Mouse (Mus musculus) neural tube, embryonic 13.5 days (tissue): ENCODE results near the gene C130050O18Rik. TPM values are rescaled to one million over a fixed set of nuclear protein-coding genes. Genes with fewer than 3 reads are reported as not detected.
A peak's percentile ranks its signal among the peaks of the same experiment; 100 is the strongest.

Source experiments
- ATAC-seq: fragments of 200-750 bp; cut with Nextera tagmentation; 2 replicates; pipeline ENCODE4 v1.8.0; 2017; ENCODE audit warnings: low read depth, mild to moderate bottlenecking, moderate TSS enrichment, moderate library complexity
- H3K27ac ChIP-seq: fragments of 300-500 bp; sonication (generic); replicated peaks from 2 replicates; pipeline ENCODE4 v1.5.1; 2015; ENCODE audit warnings: moderate library complexity, mild to moderate bottlenecking, inconsistent platforms
- H3K27me3 ChIP-seq: fragments of 300-500 bp; sonication (generic); 2 replicates; pipeline ENCODE4 v1.6.1; 2015; ENCODE audit warnings: mild to moderate bottlenecking, inconsistent platforms
- H3K36me3 ChIP-seq: fragments of 300-500 bp; sonication (generic); 2 replicates; pipeline ENCODE4 v1.6.1; 2015; ENCODE audit warnings: mild to moderate bottlenecking, inconsistent platforms
- H3K4me1 ChIP-seq: fragments of 300-500 bp; sonication (generic); replicated peaks from 2 replicates; pipeline ENCODE4 v1.6.1; 2015; ENCODE audit warnings: inconsistent platforms
- H3K4me2 ChIP-seq: fragments of 300-500 bp; sonication (generic); 2 replicates; pipeline ENCODE4 v1.6.1; 2015; ENCODE audit warnings: inconsistent platforms, mild to moderate bottlenecking, moderate library complexity
- H3K4me3 ChIP-seq: fragments of 300-500 bp; sonication (generic); 2 replicates; pipeline ENCODE4 v1.5.1; 2015; ENCODE audit warnings: mild to moderate bottlenecking, inconsistent platforms
- H3K9ac ChIP-seq: fragments of 300-500 bp; sonication (generic); 2 replicates; pipeline ENCODE4 v1.6.1; 2015; ENCODE audit warnings: moderate library complexity, mild to moderate bottlenecking, inconsistent platforms
- H3K9me3 ChIP-seq: fragments of 300-500 bp; sonication (generic); 2 replicates; pipeline ENCODE4 v1.6.1; 2016; ENCODE audit warnings: inconsistent platforms
- WGBS: fragments of 180-500 bp; shearing (Covaris S2); methylation state at CpG from one replicate; pipeline ENCODE4 v1.1.7; 2015; 5-methylcytosine and 5-hydroxymethylcytosine counted together
- polyA plus RNA-seq: library from polyadenylated mRNA; unstranded; fragments of >200 nt; fragmentation: Nextera tagmentation; extraction: Ambion mirVana; gene quantifications from 2 replicates; pipeline ENCODE4 v1.2.1, GENCODE M21; 2015

C130050O18Rik gene
- polyA plus RNA-seq, 1 experiment from 2014 or later: 0.38 TPM

DNA sequence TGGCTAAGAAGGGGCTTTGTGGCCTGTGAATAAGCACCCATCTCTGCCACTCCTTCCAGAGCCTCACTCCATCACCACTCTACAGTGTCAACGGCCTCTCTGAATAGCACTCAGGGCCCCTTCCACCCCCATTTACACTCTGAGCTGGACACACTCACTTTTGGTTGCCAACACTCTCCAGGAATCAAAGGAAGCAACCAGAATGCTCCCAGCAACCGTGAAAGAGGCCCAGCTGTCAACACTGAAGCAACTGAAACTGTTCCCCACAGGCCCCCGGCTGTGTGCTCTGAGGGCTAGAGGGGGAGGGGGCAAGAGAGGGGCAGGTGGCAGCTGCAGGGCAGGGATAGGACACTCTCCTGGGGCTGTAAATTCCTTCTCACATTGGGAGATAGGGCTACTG lies 13.6 kb downstream of the C130050O18Rik start:
- Histone ChIP-seq H3K9me3 (no peaks in the 10 kb centered on the region), H3K4me2 (no peak overlapping the region), H3K36me3 (no peaks in the 10 kb centered on the region), H3K9ac (peak overlapping the region; percentile 41), H3K4me1 (peaks cover 57% of the 10 kb centered on the region), H3K27ac (peak overlapping the region; percentile 91), H3K4me3 (no peak overlapping the region), H3K27me3 (no peaks in the 10 kb centered on the region)
- ATAC-seq: peak; percentile 80
- 3% methylated on average over 3 of the region's 3 CpGs for WGBS

GRCm38 (mm10) chr5:139423026-139423865 lies 18.2 kb downstream of the C130050O18Rik start, which contains the start of gene Gper1:
Gper1 (plus strand) TSS chr5:139423151.
- H3K4me3 ChIP-seq: peak within 1 kb of the TSS; percentile 37
- H3K27me3 ChIP-seq: no peaks in the 10 kb centered on the region
- 42% methylated on average over 21 of the region's 21 CpGs for WGBS
- H3K27ac ChIP-seq: peak within 1 kb of the TSS; percentile 62
- peak; percentile 60; the same call in 1 of the 2 replicates for ATAC-seq
- peak within 1 kb of the TSS; percentile 52 for H3K4me2 ChIP-seq
- peak within 1 kb of the TSS; percentile 66 for H3K9ac ChIP-seq
- H3K9me3 ChIP-seq: no peaks in the 10 kb centered on the region
- H3K4me1 ChIP-seq: peaks cover 66% of the 10 kb centered on the region
- 0 out of 2 replicates have a peak, but pooled peaks cover 6% of the 10 kb centered on the region for H3K36me3 ChIP-seq

DNA sequence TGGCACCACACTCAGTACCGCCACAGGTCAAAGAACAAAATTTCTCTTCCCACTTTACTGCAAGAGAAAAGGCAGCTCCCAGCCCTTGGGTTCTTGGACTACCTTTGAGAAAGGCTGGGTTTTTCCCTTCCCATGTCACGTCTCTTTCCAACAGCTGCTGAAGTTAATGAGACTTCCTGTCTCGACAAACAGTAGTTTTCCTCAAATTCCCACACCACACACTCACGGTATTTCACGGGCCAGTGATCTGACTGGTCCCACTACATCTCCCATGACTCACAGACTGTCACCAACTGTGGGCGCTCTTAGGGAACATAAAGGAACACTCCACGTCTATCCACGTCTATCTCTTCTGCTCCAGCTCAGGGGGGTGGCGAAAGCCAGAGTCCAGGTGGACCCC lies 20.1 kb downstream of the C130050O18Rik start:
- Histone ChIP-seq H3K4me1 (peaks cover 65% of the 10 kb centered on the region), H3K4me3 (no peak overlapping the region), H3K27ac (no peak overlapping the region), H3K36me3 (0 out of 2 replicates have a peak, but pooled peaks cover 6% of the 10 kb centered on the region), H3K9me3 (no peaks in the 10 kb centered on the region), H3K9ac (no peak overlapping the region), H3K27me3 (no peaks in the 10 kb centered on the region), H3K4me2 (no peak overlapping the region)
- WGBS: 82% methylated on average over 9 of the region's 9 CpGs
- no peak for ATAC-seq

DNA sequence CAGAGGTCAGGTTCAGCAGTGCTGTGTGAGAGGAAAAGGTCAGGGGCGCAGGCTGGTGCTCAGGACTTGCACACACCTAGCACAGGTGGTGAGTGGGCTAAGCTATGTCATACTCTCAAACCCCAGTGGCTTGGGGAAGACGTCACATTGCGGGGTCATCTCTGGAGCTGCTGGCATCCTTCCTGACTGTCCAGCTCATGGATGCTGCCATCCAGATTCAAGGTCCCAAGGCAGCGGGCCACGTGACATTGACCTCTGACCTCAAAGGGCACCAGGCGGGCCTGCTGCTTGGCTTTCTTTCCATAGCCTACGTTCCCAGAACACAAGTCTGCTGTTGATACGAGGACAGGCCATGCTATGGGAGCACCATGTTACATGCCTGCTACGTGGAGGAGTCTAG lies 21.9 kb downstream of the C130050O18Rik start:
- no peak overlapping the region for H3K27ac ChIP-seq
- no peak overlapping the region for H3K4me2 ChIP-seq
- H3K9ac ChIP-seq: no peak overlapping the region
- ATAC-seq: no peak
- H3K27me3 ChIP-seq: no peaks in the 10 kb centered on the region
- H3K4me1 ChIP-seq: peaks cover 72% of the 10 kb centered on the region
- WGBS: 87% methylated on average over 9 of the region's 9 CpGs
- H3K4me3 ChIP-seq: no peak overlapping the region
- 0 out of 2 replicates have a peak, but pooled peaks cover 6% of the 10 kb centered on the region for H3K36me3 ChIP-seq
- H3K9me3 ChIP-seq: no peaks in the 10 kb centered on the region

DNA sequence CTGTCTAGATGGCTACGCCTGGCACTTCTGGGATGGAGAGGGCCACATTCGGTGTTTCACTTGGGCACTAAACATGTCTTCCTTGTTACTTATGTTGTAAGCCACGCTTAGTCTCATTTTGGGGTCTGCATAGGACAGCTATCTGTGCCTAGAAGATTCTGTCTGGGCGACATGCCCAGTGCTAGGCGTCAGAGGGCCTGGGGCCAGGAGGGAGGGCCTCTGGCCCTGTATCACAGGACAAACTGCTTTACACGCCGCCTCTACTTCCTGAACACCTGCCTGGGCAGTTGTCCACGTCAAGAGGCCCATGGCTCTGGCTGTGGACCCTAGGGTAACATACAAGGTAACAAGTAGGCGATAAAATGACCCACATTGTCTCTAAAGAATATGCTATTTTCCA lies 22.9 kb downstream of the C130050O18Rik start:
- no peak for ATAC-seq
- Histone ChIP-seq H3K36me3 (0 out of 2 replicates have a peak, but pooled peaks cover 6% of the 10 kb centered on the region), H3K4me3 (no peak overlapping the region), H3K9me3 (no peaks in the 10 kb centered on the region), H3K27me3 (no peaks in the 10 kb centered on the region), H3K27ac (no peak overlapping the region), H3K9ac (no peak overlapping the region), H3K4me2 (no peak overlapping the region), H3K4me1 (peaks cover 71% of the 10 kb centered on the region)
- WGBS: 80% methylated on average over 9 of the region's 9 CpGs

DNA sequence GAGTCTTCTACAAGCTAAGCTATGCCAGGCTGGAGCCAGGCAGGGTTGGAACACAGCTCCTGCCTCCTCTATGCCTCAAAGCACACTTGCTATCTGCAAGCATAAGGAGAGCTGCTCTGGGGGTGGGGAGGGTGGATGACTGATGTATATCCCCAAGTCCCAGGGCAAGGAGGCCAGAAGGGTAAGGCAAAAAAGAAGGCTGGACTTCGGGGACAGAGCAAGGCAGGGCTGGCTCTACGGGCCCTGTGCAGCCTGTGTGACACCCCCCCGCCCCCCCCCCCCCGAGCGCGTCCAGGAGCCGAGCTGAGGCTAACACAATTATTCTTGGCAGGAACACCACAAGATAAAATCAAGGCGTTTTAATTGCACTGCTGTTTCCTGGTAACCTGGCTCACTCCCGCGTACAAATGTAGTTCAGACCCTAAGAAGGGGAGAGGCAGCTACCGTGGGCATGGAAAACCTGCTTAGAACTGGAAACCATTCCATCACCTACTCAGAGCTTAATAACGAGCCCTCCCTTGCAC lies 24.8 kb downstream of the C130050O18Rik start:
- ATAC-seq: no peak
- H3K4me2 ChIP-seq: no peak overlapping the region
- WGBS: 20% methylated on average over 12 of the region's 12 CpGs

DNA sequence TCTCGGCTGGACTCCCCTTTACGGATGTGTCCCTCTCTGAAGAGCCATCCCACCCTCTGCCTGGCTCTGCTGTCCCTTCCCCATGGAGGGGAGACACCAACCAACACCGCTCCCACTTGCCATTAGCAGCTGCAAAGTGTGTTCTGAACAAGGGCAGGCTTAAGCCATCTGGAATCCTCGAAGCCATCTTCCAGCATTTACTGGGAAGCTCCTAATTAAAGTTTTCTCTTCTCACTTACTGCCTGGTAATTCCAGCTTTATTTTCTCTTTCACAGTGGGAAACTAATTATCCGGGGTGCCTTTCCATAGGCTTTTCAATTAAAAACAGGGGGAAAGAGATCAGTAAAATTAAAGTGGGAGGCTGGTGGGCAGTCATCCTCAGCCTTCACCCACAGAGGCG lies 27.3 kb downstream of the C130050O18Rik start:
- Histone ChIP-seq H3K9ac (peak overlapping the region; percentile 26; the same call in 1 of the 2 replicates), H3K9me3 (no peaks in the 10 kb centered on the region), H3K36me3 (no peaks in the 10 kb centered on the region), H3K27ac (peak overlapping the region; percentile 76), H3K27me3 (no peaks in the 10 kb centered on the region), H3K4me3 (no peak overlapping the region), H3K4me2 (no peak overlapping the region), H3K4me1 (peaks cover 84% of the 10 kb centered on the region)
- no peak for ATAC-seq
- 48% methylated on average over 6 of the region's 6 CpGs for WGBS

More for the DNA sequence above, 24.8 kb downstream of the C130050O18Rik start:
- Histone ChIP-seq H3K4me1 (peaks cover 72% of the 10 kb centered on the region), H3K4me3 (no peak overlapping the region), H3K27ac (peak overlapping the region; percentile 76), H3K9ac (peak overlapping the region; percentile 43; the same call in 1 of the 2 replicates), H3K27me3 (no peaks in the 10 kb centered on the region), H3K9me3 (no peaks in the 10 kb centered on the region), H3K36me3 (0 out of 2 replicates have a peak, but pooled peaks cover 6% of the 10 kb centered on the region)

- H3K27ac ChIP-seq: peak overlapping the region; percentile 57
- H3K27me3 ChIP-seq: no peaks in the 10 kb centered on the region
- H3K9me3 ChIP-seq: no peaks in the 10 kb centered on the region
- H3K4me3 ChIP-seq: no peak overlapping the region
- no peak overlapping the region for H3K9ac ChIP-seq
- no peak for ATAC-seq
- H3K4me1 ChIP-seq: peaks cover 80% of the 10 kb centered on the region
- H3K36me3 ChIP-seq: no peaks in the 10 kb centered on the region
- 61% methylated on average over 7 of the region's 7 CpGs for WGBS
- no peak overlapping the region for H3K4me2 ChIP-seq
Observed at GRCm38 (mm10) chr5:139432747-139433508, 27.8 kb downstream of the C130050O18Rik start.

- H3K27me3 ChIP-seq: no peaks in the 10 kb centered on the region
- no peaks in the 10 kb centered on the region for H3K9me3 ChIP-seq
- H3K4me3 ChIP-seq: no peak overlapping the region
- peak overlapping the region; percentile 67; the same call in 1 of the 2 replicates for H3K27ac ChIP-seq
- 71% methylated on average over 9 of the region's 9 CpGs for WGBS
- no peak overlapping the region for H3K4me2 ChIP-seq
- H3K9ac ChIP-seq: no peak overlapping the region
- H3K4me1 ChIP-seq: peaks cover 78% of the 10 kb centered on the region
- H3K36me3 ChIP-seq: no peaks in the 10 kb centered on the region
- ATAC-seq: no peak
Observed at GRCm38 (mm10) chr5:139433842-139434568, 28.9 kb downstream of the C130050O18Rik start.

GRCm38 (mm10) chr5:139434940-139435339 lies 29.9 kb downstream of the C130050O18Rik start:
- Histone ChIP-seq H3K9me3 (no peaks in the 10 kb centered on the region), H3K36me3 (no peaks in the 10 kb centered on the region), H3K4me1 (peaks cover 71% of the 10 kb centered on the region), H3K9ac (0 out of 2 replicates have a peak overlapping the region, but pooled peaks have one; percentile 2), H3K4me3 (no peak overlapping the region), H3K27ac (peak overlapping the region; percentile 67), H3K4me2 (no peak overlapping the region), H3K27me3 (no peaks in the 10 kb centered on the region)
- peak; percentile 59 for ATAC-seq
- 20% methylated on average over 8 of the region's 8 CpGs for WGBS

DNA sequence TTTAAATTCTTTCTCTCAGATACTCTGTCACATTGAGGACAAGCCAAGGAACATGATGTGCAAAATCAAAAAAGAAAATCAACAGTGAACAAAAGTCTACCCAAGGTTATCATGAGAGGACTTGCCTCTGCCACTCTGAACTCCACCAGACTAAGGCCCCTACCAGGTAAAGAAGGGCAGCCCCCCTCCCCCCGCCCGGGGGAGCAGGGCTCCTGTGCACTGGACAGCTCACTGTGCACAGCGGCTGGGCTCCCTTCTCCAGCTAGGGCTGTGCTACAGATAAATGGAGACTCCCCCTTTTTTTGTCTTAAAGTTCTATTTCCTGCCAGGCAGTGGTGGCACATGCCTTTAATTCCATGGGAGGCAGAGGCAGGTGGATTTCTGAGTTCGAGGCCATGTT lies 32.7 kb downstream of the C130050O18Rik start:
- Histone ChIP-seq H3K27me3 (no peaks in the 10 kb centered on the region), H3K27ac (0 out of 2 replicates have a peak overlapping the region, but pooled peaks have one; percentile 9), H3K9me3 (no peaks in the 10 kb centered on the region), H3K36me3 (no peaks in the 10 kb centered on the region), H3K4me3 (no peak overlapping the region), H3K4me1 (peaks cover 63% of the 10 kb centered on the region), H3K9ac (no peak overlapping the region), H3K4me2 (no peak overlapping the region)
- no peak for ATAC-seq
- WGBS: 90% methylated on average over 4 of the region's 4 CpGs
